Mouse (Mus musculus): ENCODE measurements around the gene Oaz2.

DNA sequence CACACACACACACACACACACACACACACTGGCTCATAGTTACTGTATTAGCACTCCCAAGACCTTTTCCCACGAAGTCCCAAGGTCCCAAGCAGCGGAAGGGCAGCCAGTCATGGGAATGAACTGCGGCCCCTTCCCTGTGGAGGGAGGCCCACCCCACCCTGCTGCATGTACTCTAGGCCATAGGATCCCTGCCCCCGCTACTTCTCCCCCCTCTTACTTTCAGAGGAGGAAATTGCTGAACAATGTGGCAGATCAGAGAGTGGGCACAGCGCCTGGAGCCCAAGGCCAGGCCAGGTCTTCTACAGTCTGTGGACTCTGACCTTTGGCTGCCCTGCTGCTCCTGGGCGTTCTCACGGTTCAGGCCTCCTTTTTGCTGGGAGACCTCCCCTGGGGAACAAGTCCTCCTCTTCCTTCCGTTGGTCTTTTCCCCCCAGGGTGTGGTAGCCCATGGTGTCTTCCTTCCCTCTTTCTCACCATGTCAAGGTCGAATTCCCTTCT, 3.7 kb downstream of the Oaz2 start:
- TF ChIP-seq CTCF (conservative IDR thresholded peaks at IDR 0.05; ENCODE audit: low read length) = no peak
- no peak for TF ChIP-seq POU5F1 (IDR thresholded peaks at IDR 0.05; ENCODE audit: borderline replicate concordance, low read length)
- TF ChIP-seq NANOG (IDR thresholded peaks at IDR 0.05; ENCODE audit: borderline replicate concordance, low read length) = peak; percentile 26; the same call in 1 of the 2 replicates

Measured in E14TG2a.4 (cell line).